Mouse (Mus musculus) MEL (cell line): ENCODE data around the gene Ctnnd2. TPM values are rescaled to one million over a fixed set of nuclear protein-coding genes. Genes with fewer than 3 reads are reported as not detected.
A peak's percentile ranks its signal among the peaks of the same experiment; 100 is the strongest.

Experiments used
- DNase-seq: peaks from one replicate; pipeline ENCODE4 v3.0.0; 2011; ENCODE audit warnings: low read depth, low spot score
- H3K27ac ChIP-seq: 2 replicates; pipeline ENCODE4 v1.5.1; 2012; ENCODE audit warnings: low read depth, mild to moderate bottlenecking, control low read depth, low read length, moderate library complexity; ENCODE audit not compliant: control insufficient read depth
- H3K27me3 ChIP-seq, 2 experiments: fragments of 150-350 bp in 1 of 2; sonication (generic) in 1 of 2; 2 replicates each; pipeline ENCODE4 v1.6.1; 2012; ENCODE audit warnings: low read length in 2 of 2, mild to moderate bottlenecking in 2 of 2, improper control_type of control experiment in 1 of 2, moderate library complexity in 1 of 2; ENCODE audit not compliant: insufficient read depth in 2 of 2, control insufficient read depth in 1 of 2
- H3K36me3 ChIP-seq, 2 experiments: 2 replicates each; pipeline ENCODE4 v1.6.1; 2012 to 2014; ENCODE audit warnings: low read length in 2 of 2, improper control_type of control experiment in 1 of 2, inconsistent platforms in 1 of 2, mild to moderate bottlenecking in 1 of 2; ENCODE audit not compliant: insufficient read depth in 2 of 2, control insufficient read depth in 1 of 2
- H3K4me1 ChIP-seq, 2 experiments: fragments of 150-350 bp in 1 of 2; sonication (generic) in 1 of 2; 2 replicates each; pipeline ENCODE4 v1.6.1; 2012; ENCODE audit warnings: low read length in 2 of 2, improper control_type of control experiment in 1 of 2, mild to moderate bottlenecking in 1 of 2; ENCODE audit not compliant: insufficient read depth in 2 of 2, control insufficient read depth in 1 of 2
- H3K4me3 ChIP-seq, 2 experiments: fragments of 150-350 bp in 1 of 2; sonication (generic) in 1 of 2; 2 replicates each; pipeline ENCODE4 v1.5.1; 2012; ENCODE audit warnings: low read depth in 2 of 2, low read length in 2 of 2, mild to moderate bottlenecking in 2 of 2, moderate library complexity in 2 of 2, control low read depth in 1 of 2, improper control_type of control experiment in 1 of 2; ENCODE audit not compliant: control insufficient read depth in 1 of 2, insufficient read depth in 1 of 2
- H3K79me2 ChIP-seq: 2 replicates; pipeline ENCODE4 v1.6.1; 2012; ENCODE audit warnings: mild to moderate bottlenecking, low read length, moderate library complexity; ENCODE audit not compliant: control insufficient read depth, poor library complexity, insufficient read depth
- H3K9ac ChIP-seq: 2 replicates; pipeline ENCODE4 v1.6.1; 2012; ENCODE audit warnings: low read depth, mild to moderate bottlenecking, control low read depth, low read length, moderate library complexity; ENCODE audit not compliant: control insufficient read depth, poor library complexity, severe bottlenecking
- H3K9me3 ChIP-seq: fragments of 150-350 bp; sonication (generic); replicated peaks from 2 replicates; pipeline ENCODE4 v1.6.1; 2012; ENCODE audit warnings: mild to moderate bottlenecking, low read length, improper control_type of control experiment, moderate library complexity; ENCODE audit not compliant: insufficient read depth
- CHD1 ChIP-seq: IDR thresholded peaks from 2 replicates; pipeline ENCODE4 v1.6.1; 2012; ENCODE audit warnings: low read depth, mild to moderate bottlenecking, inconsistent platforms, low read length, improper control_type of control experiment
- CHD2 ChIP-seq: IDR thresholded peaks from 2 replicates; pipeline ENCODE4 v1.6.1; 2011; ENCODE audit warnings: low read length, improper control_type of control experiment
- CTCF ChIP-seq, 3 experiments: IDR thresholded peaks in 2 of 3; conservative IDR thresholded peaks in 1 of 3; 2 replicates each; pipeline ENCODE4 v1.5.1; 2011 to 2012; ENCODE audit warnings: low read length in 3 of 3, low read depth in 2 of 3, mild to moderate bottlenecking in 2 of 3, improper control_type of control experiment in 1 of 3, inconsistent platforms in 1 of 3, mixed read lengths in 1 of 3, moderate library complexity in 1 of 3; ENCODE audit not compliant: control insufficient read depth in 1 of 3, insufficient read depth in 1 of 3, poor library complexity in 1 of 3, severe bottlenecking in 1 of 3
- ELF1 ChIP-seq: IDR thresholded peaks from 2 replicates; pipeline ENCODE4 v1.6.1; 2014; ENCODE audit warnings: low read depth, mild to moderate bottlenecking, inconsistent platforms, low read length, improper control_type of control experiment, moderate library complexity
- ETS1 ChIP-seq: IDR thresholded peaks from 2 replicates; pipeline ENCODE4 v1.6.1; 2012; ENCODE audit warnings: low read depth, mild to moderate bottlenecking, inconsistent platforms, low read length, improper control_type of control experiment, moderate library complexity
- HCFC1 ChIP-seq: IDR thresholded peaks from 2 replicates; pipeline ENCODE4 v1.6.1; 2012; ENCODE audit warnings: low read depth, mild to moderate bottlenecking, inconsistent platforms, low read length, improper control_type of control experiment, moderate library complexity
- MAFK ChIP-seq: IDR thresholded peaks from 2 replicates; pipeline ENCODE4 v1.6.1; 2011; ENCODE audit warnings: low read depth, mild to moderate bottlenecking, low read length, improper control_type of control experiment, borderline replicate concordance
- MXI1 ChIP-seq: IDR thresholded peaks from 2 replicates; pipeline ENCODE4 v1.6.1; 2011; ENCODE audit warnings: mild to moderate bottlenecking, low read depth, low read length, improper control_type of control experiment
- NELFE ChIP-seq: IDR thresholded peaks from 2 replicates; pipeline ENCODE4 v1.6.1; 2011; ENCODE audit warnings: low read depth, low read length, improper control_type of control experiment
- NRF1 ChIP-seq: IDR thresholded peaks from 2 replicates; pipeline ENCODE4 v1.6.1; 2014; ENCODE audit warnings: low read depth, mild to moderate bottlenecking, inconsistent platforms, low read length, improper control_type of control experiment, moderate library complexity; ENCODE audit not compliant: poor library complexity, insufficient read depth, severe bottlenecking
- POLR2AphosphoS5 ChIP-seq: IDR thresholded peaks from 2 replicates; pipeline ENCODE4 v1.6.1; 2012; ENCODE audit warnings: low read depth, borderline replicate concordance, mild to moderate bottlenecking, inconsistent platforms, low read length, moderate library complexity, mixed read lengths
- RAD21 ChIP-seq: IDR thresholded peaks from 2 replicates; pipeline ENCODE4 v1.6.1; 2011; ENCODE audit warnings: mild to moderate bottlenecking, low read depth, low read length, improper control_type of control experiment
- RCOR1 ChIP-seq: IDR thresholded peaks from 2 replicates; pipeline ENCODE4 v1.6.1; 2012; ENCODE audit warnings: low read depth, mild to moderate bottlenecking, inconsistent platforms, low read length, improper control_type of control experiment
- SMC3 ChIP-seq: IDR thresholded peaks from 2 replicates; pipeline ENCODE4 v1.6.1; 2011; ENCODE audit warnings: low read depth, low read length, improper control_type of control experiment
- TAL1 ChIP-seq: IDR thresholded peaks from 2 replicates; pipeline ENCODE4 v1.6.1; 2012; ENCODE audit warnings: mild to moderate bottlenecking, inconsistent platforms, low read length, moderate library complexity, mixed read lengths
- TBP ChIP-seq: IDR thresholded peaks from 2 replicates; pipeline ENCODE4 v1.8.0; 2011; ENCODE audit warnings: low read depth, low read length, improper control_type of control experiment
- ZC3H11A ChIP-seq: IDR thresholded peaks from 2 replicates; pipeline ENCODE4 v1.6.1; 2012; ENCODE audit warnings: low read depth, mild to moderate bottlenecking, inconsistent platforms, low read length, improper control_type of control experiment
- ZNF384 ChIP-seq: IDR thresholded peaks from 2 replicates; pipeline ENCODE4 v1.6.1; 2012; ENCODE audit warnings: low read depth, mild to moderate bottlenecking, inconsistent platforms, low read length, improper control_type of control experiment
- polyA plus RNA-seq, 2 experiments: library from polyadenylated mRNA; stranded (reverse) in 1 of 2; unstranded in 1 of 2; fragments of >175 nt in 1 of 2; fragments of >200 nt in 1 of 2; gene quantifications; 2 replicates each; pipeline versions ENCODE4 v1.2.1 to v1.2.4; 2012; ENCODE audit warnings: low replicate concordance in 2 of 2, low read depth in 1 of 2; ENCODE audit not compliant: insufficient read length in 2 of 2, insufficient read depth in 1 of 2, missing spikeins in 1 of 2
- total RNA-seq: library from RNA; depleted of rRNA; stranded (reverse); fragments of 300-350 nt; gene quantifications from 2 replicates; pipeline ENCODE4 v1.2.3, GENCODE M21; 2012

Gene Ctnnd2
- total and polyA plus RNA-seq, 3 experiments: 0.03 TPM; not detected in 2

GRCm38 (mm10) chr15:30738178-30738577 lies 565.8 kb downstream of the Ctnnd2 start:
- H3K79me2 ChIP-seq: no peaks in the 10 kb centered on the region
- no peak for TF ChIP-seq NRF1
- no peak for TF ChIP-seq CHD1
- TF ChIP-seq SMC3: no peak
- TF ChIP-seq NELFE: no peak
- no peak for TF ChIP-seq TAL1
- TF ChIP-seq TBP: no peak
- TF ChIP-seq MAFK: no peak
- no peak for TF ChIP-seq HCFC1
- TF ChIP-seq MXI1: no peak
- no peak for TF ChIP-seq ETS1
- TF ChIP-seq RCOR1: no peak
- TF ChIP-seq POLR2AphosphoS5: no peak
- TF ChIP-seq ELF1: no peak
- no peak for TF ChIP-seq ZNF384
- TF ChIP-seq ZC3H11A: no peak
- no peak for TF ChIP-seq CHD2
- DNase-seq: no peak

GRCm38 (mm10) chr15:30740728-30741127 lies 568.3 kb downstream of the Ctnnd2 start:
- peak; percentile 20 for DNase-seq
- H3K79me2 ChIP-seq: no peaks in the 10 kb centered on the region
- no peaks in the 10 kb centered on the region for H3K27me3 ChIP-seq
- no peaks in the 10 kb centered on the region for H3K4me1 ChIP-seq
- no peak overlapping the region for H3K27ac ChIP-seq
- peak; percentile 44 for TF ChIP-seq SMC3
- TF ChIP-seq ZNF384: no peak
- peak; percentile 25 to 53 (median 51); a peak in 5 of 6 replicates for TF ChIP-seq CTCF (IDR thresholded peaks at IDR 0.05 in 2 of 3, conservative IDR thresholded peaks at IDR 0.05 in 1 of 3; ENCODE audit: control insufficient read depth in 1 of 3, insufficient read depth in 1 of 3, low read depth in 2 of 3, low read length in 3 of 3, poor library complexity in 1 of 3, severe bottlenecking in 1 of 3)
- TF ChIP-seq RAD21: peak; percentile 42
- H3K9ac ChIP-seq: no peak overlapping the region
- no peaks in the 10 kb centered on the region for H3K36me3 ChIP-seq
- H3K4me3 ChIP-seq: no peak overlapping the region
- H3K9me3 ChIP-seq: no peaks in the 10 kb centered on the region

More at GRCm38 (mm10) chr15:30738178-30738577, 565.8 kb downstream of the Ctnnd2 start:
- H3K36me3 ChIP-seq: no peaks in the 10 kb centered on the region
- H3K27me3 ChIP-seq: no peaks in the 10 kb centered on the region
- H3K4me3 ChIP-seq: no peak overlapping the region
- H3K4me1 ChIP-seq: no peaks in the 10 kb centered on the region
- H3K9ac ChIP-seq: no peak overlapping the region
- H3K27ac ChIP-seq: no peak overlapping the region
- H3K9me3 ChIP-seq: no peaks in the 10 kb centered on the region
